Mouse (Mus musculus) adrenal gland, postnatal 25 days (tissue): ENCODE measurements around the gene Ick. TPM values are rescaled to one million over a fixed set of nuclear protein-coding genes. Genes with fewer than 3 reads are reported as not detected.

Source experiments
- DNase-seq: peaks from one replicate; pipeline ENCODE4 v3.0.0; 2021; ENCODE audit warnings: mixed read lengths
- total RNA-seq: library from RNA; stranded (reverse); gene quantifications from 2 replicates; pipeline ENCODE4 v1.2.3, GENCODE M21; 2021

Gene Ick
- total RNA-seq, 1 experiment from 2014 or later: 26.7 TPM

- DNase-seq: peak; percentile 58
Observed at GRCm38 (mm10) chr9:78191736-78192135, 82.7 kb downstream of the Ick start.

- DNase-seq: no peak
Observed at GRCm38 (mm10) chr9:78193902-78194597, 85.1 kb downstream of the Ick start.

- DNase-seq: no peak
Observed at GRCm38 (mm10) chr9:78195034-78195433, 86.0 kb downstream of the Ick start.

- no peak for DNase-seq
Observed at GRCm38 (mm10) chr9:78197801-78198200, 88.8 kb downstream of the Ick start.

- no peak for DNase-seq
Observed at GRCm38 (mm10) chr9:78204194-78204593, 95.2 kb downstream of the Ick start.

GRCm38 (mm10) chr9:78208956-78209355, 100.0 kb downstream of the Ick start:
- DNase-seq: no peak

- DNase-seq: no peak
Observed at GRCm38 (mm10) chr9:78210079-78210478, 101.1 kb downstream of the Ick start.

GRCm38 (mm10) chr9:78210821-78211220, 101.8 kb downstream of the Ick start:
- no peak for DNase-seq

GRCm38 (mm10) chr9:78211521-78211920, 102.5 kb downstream of the Ick start:
- no peak for DNase-seq

- DNase-seq: no peak
Observed at GRCm38 (mm10) chr9:78212341-78213049, 103.5 kb downstream of the Ick start.

GRCm38 (mm10) chr9:78217074-78217473, 108.1 kb downstream of the Ick start:
- DNase-seq: no peak

Other genes with a start within 250 kb of the Ick start
- 524 and 667 TPM in 2 replicates for gene Elovl5, start 191.8 kb upstream of the Ick start, total RNA-seq
- not detected in 2 replicates for gene Gcm1, start 57.3 kb upstream of the Ick start, total RNA-seq
- gene Fbxo9, start 127 bp upstream of the Ick start, total RNA-seq: 108 and 122 TPM in 2 replicates
- gene Gsta4, start 73.6 kb downstream of the Ick start, total RNA-seq: 33.4 and 39.6 TPM in 2 replicates
- gene Gsta1, start 121.5 kb downstream of the Ick start, total RNA-seq: 1.1 TPM in 1 of 2 replicates, not detected in the other
- gene Gm3776, start 147.9 kb downstream of the Ick start, total RNA-seq: not detected in 2 replicates
- gene Gm10639, start 180.7 kb downstream of the Ick start, total RNA-seq: not detected in 2 replicates
- gene Omt2a, start 205.6 kb downstream of the Ick start, total RNA-seq: not detected in 2 replicates
- not detected in 2 replicates for gene Omt2b, start 218.4 kb downstream of the Ick start, total RNA-seq
- gene Gsta2, start 246.6 kb downstream of the Ick start, total RNA-seq: 4.2 and 10.3 TPM in 2 replicates